Mouse (Mus musculus): ENCODE results near the gene Ovol1. TPM values are rescaled to one million over a fixed set of nuclear protein-coding genes. Genes with fewer than 3 reads are reported as not detected.

The Ovol1 gene
- not detected for total RNA-seq (2021)
- long read RNA-seq, experiment 1, result 0 reads
- long read RNA-seq, experiment 2, result 0 reads

- DNase-seq, result peak in 1 of 2 experiments; percentile 13
These were observed at the start of gene Ovol1 for GRCm38 (mm10) chr19:5560457-5561041. Gene Ovol1 (minus strand): TSS chr19:5560646.

- peak; percentile 94 to 97 for DNase-seq
These were observed 49.3 kb upstream of the Ovol1 start, which contains the start of gene Kat5 for GRCm38 (mm10) chr19:5609547-5610404. Gene Kat5 (minus strand): TSS chr19:5610237.

GRCm38 (mm10) chr19:5609171-5609546 is 48.7 kb upstream of the Ovol1 start:
- DNase-seq, result no peak

- peak in 1 of 2 experiments; percentile 4 for DNase-seq
These were observed 48.3 kb upstream of the Ovol1 start for GRCm38 (mm10) chr19:5608707-5609106.

- no peak for DNase-seq
These were observed 47.4 kb upstream of the Ovol1 start for GRCm38 (mm10) chr19:5607705-5608410.

- DNase-seq, result no peak
These were observed 45.8 kb upstream of the Ovol1 start for GRCm38 (mm10) chr19:5606196-5606595.

GRCm38 (mm10) chr19:5605126-5605525 is 44.7 kb upstream of the Ovol1 start:
- peak in 1 of 2 experiments; percentile 10 for DNase-seq

- no peak for DNase-seq
These were observed 43.2 kb upstream of the Ovol1 start for GRCm38 (mm10) chr19:5603664-5604063.

GRCm38 (mm10) chr19:5601752-5602541 is 41.5 kb upstream of the Ovol1 start, which contains the start of gene Rnaseh2c:
Gene Rnaseh2c (plus strand): TSS chr19:5601873.
- DNase-seq, result peak; percentile 81 to 86

- DNase-seq, result no peak
These were observed 38.8 kb upstream of the Ovol1 start for GRCm38 (mm10) chr19:5599224-5599623.

GRCm38 (mm10) chr19:5591888-5592287 is 31.4 kb upstream of the Ovol1 start:
- DNase-seq, result no peak

- DNase-seq, result no peak
These were observed 28.7 kb upstream of the Ovol1 start for GRCm38 (mm10) chr19:5589159-5589558.

- DNase-seq, result no peak
These were observed 21.5 kb upstream of the Ovol1 start for GRCm38 (mm10) chr19:5581995-5582394.

GRCm38 (mm10) chr19:5580776-5581175 is 20.3 kb upstream of the Ovol1 start:
- DNase-seq, result no peak

GRCm38 (mm10) chr19:5579971-5580370 is 19.5 kb upstream of the Ovol1 start:
- no peak for DNase-seq

GRCm38 (mm10) chr19:5575336-5575735 is 14.9 kb upstream of the Ovol1 start:
- DNase-seq, result no peak

GRCm38 (mm10) chr19:5572331-5573125 is 12.1 kb upstream of the Ovol1 start:
- peak; percentile 49 to 62 for DNase-seq

GRCm38 (mm10) chr19:5571831-5572230 is 11.4 kb upstream of the Ovol1 start:
- DNase-seq, result peak; percentile 33 to 58

GRCm38 (mm10) chr19:5570353-5571246 is 10.2 kb upstream of the Ovol1 start:
- no peak for DNase-seq

- DNase-seq, result no peak
These were observed 9.1 kb upstream of the Ovol1 start for GRCm38 (mm10) chr19:5569521-5569920.

All from heart, adult 18-20 months (tissue).